Mouse (Mus musculus) heart, embryonic 14.5 days (tissue): ENCODE measurements around the gene Arl15. TPM values are rescaled to one million over a fixed set of nuclear protein-coding genes. Genes with fewer than 3 reads are reported as not detected.
A peak's percentile ranks its signal among the peaks of the same experiment; 100 is the strongest.

Source experiments
- ATAC-seq: fragments of 200-750 bp; cut with Nextera tagmentation; 2 replicates; pipeline ENCODE4 v1.8.0; 2017; ENCODE audit warnings: low read depth, moderate TSS enrichment; ENCODE audit not compliant: insufficient number of reproducible peaks, insufficient read depth, low FRiP score
- H3K27ac ChIP-seq, 2 experiments: fragments of 200-500 bp in 1 of 2; fragments of 300-500 bp in 1 of 2; sonication (generic) in 1 of 2; replicated peaks in 1 of 2; 2 replicates each; pipeline ENCODE4 v1.5.1; 2012 to 2014; ENCODE audit warnings: low read depth in 2 of 2, low read length in 2 of 2, control low read depth in 1 of 2, mild to moderate bottlenecking in 1 of 2, mixed read lengths in 1 of 2; ENCODE audit not compliant: control insufficient read depth in 1 of 2, insufficient read depth in 1 of 2
- H3K27me3 ChIP-seq: fragments of 300-500 bp; sonication (generic); 2 replicates; pipeline ENCODE4 v1.6.1; 2014; ENCODE audit warnings: mild to moderate bottlenecking, low read length, control low read depth; ENCODE audit not compliant: control insufficient read depth, insufficient read depth
- H3K36me3 ChIP-seq: fragments of 300-500 bp; sonication (generic); 2 replicates; pipeline ENCODE4 v1.6.1; 2014; ENCODE audit warnings: mild to moderate bottlenecking, control low read depth, low read length, mixed read lengths; ENCODE audit not compliant: control insufficient read depth, insufficient read depth
- H3K4me1 ChIP-seq, 2 experiments: fragments of 200-500 bp in 1 of 2; fragments of 300-500 bp in 1 of 2; sonication (generic) in 1 of 2; 2 replicates each; pipeline ENCODE4 v1.6.1; 2012 to 2014; ENCODE audit warnings: low read length in 2 of 2, control low read depth in 1 of 2, mixed read lengths in 1 of 2; ENCODE audit not compliant: control insufficient read depth in 2 of 2, insufficient read depth in 2 of 2
- H3K4me2 ChIP-seq: fragments of 300-500 bp; sonication (generic); 2 replicates; pipeline ENCODE4 v1.6.1; 2014; ENCODE audit warnings: mild to moderate bottlenecking, low read length
- H3K4me3 ChIP-seq, 2 experiments: fragments of 200-500 bp in 1 of 2; fragments of 300-500 bp in 1 of 2; sonication (generic) in 1 of 2; 2 replicates each; pipeline ENCODE4 v1.5.1; 2012 to 2014; ENCODE audit warnings: low read length in 2 of 2, mild to moderate bottlenecking in 2 of 2, control low read depth in 1 of 2, low read depth in 1 of 2, moderate library complexity in 1 of 2; ENCODE audit not compliant: control insufficient read depth in 1 of 2, insufficient read depth in 1 of 2
- H3K9ac ChIP-seq: fragments of 300-500 bp; sonication (generic); 2 replicates; pipeline ENCODE4 v1.6.1; 2014; ENCODE audit warnings: mild to moderate bottlenecking, low read length
- H3K9me3 ChIP-seq: fragments of 300-500 bp; sonication (generic); 2 replicates; pipeline ENCODE4 v1.6.1; 2016; ENCODE audit warnings: low read length, control low read depth; ENCODE audit not compliant: control insufficient read depth
- WGBS: fragments of 180-500 bp; shearing (Covaris S2); extraction: QIAGEN DNeasy Blood & Tissue Kit; methylation state at CpG from one replicate; pipeline ENCODE4 v1.1.7; 2014; 5-methylcytosine and 5-hydroxymethylcytosine counted together
- polyA plus RNA-seq: library from polyadenylated mRNA; unstranded; fragments of >200 nt; fragmentation: Nextera tagmentation; extraction: Ambion mirVana; gene quantifications from 2 replicates; pipeline ENCODE4 v1.2.1, GENCODE M21; 2014

Gene Arl15
- polyA plus RNA-seq, 1 experiment from 2014 or later = 8.3 TPM

DNA sequence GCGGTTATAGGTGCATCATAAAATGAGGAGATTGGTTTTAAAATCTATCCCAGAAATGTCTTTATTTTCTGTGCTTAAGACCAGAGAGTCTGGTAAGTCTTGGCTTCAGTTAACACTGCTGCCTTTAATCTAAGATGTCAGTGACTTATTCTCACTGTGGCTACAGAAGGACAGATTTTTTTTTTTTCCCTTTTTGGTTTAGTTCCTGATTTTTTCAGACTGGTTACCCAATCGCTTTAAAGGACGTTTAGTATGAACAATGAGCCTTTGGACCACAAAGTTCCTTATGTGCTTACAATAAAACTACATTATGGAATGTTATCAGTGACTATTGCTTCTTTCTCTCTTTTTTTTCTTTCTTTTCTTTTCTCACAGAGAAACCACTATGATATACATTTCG lies 81.4 kb downstream of the Arl15 start:
- Histone ChIP-seq H3K27ac (no peak overlapping the region), H3K9ac (no peak overlapping the region), H3K36me3 (no peaks in the 10 kb centered on the region), H3K9me3 (no peaks in the 10 kb centered on the region), H3K4me1 (peaks cover 17 to 22% of the 10 kb centered on the region in 2 experiments), H3K4me2 (no peak overlapping the region), H3K4me3 (no peak overlapping the region), H3K27me3 (no peaks in the 10 kb centered on the region)
- 83% methylated on average over 4 of the region's 4 CpGs for WGBS
- no peak for ATAC-seq

GRCm38 (mm10) chr13:113877420-113877819 lies 83.1 kb downstream of the Arl15 start:
- H3K4me1 ChIP-seq = peaks cover 11 to 15% of the 10 kb centered on the region in 2 experiments
- ATAC-seq = no peak
- no peaks in the 10 kb centered on the region for H3K9me3 ChIP-seq
- no peaks in the 10 kb centered on the region for H3K36me3 ChIP-seq
- no peak overlapping the region for H3K4me3 ChIP-seq
- no peak overlapping the region for H3K27ac ChIP-seq
- no peaks in the 10 kb centered on the region for H3K27me3 ChIP-seq
- H3K9ac ChIP-seq = no peak overlapping the region
- 12% methylated on average over 5 of the region's 5 CpGs for WGBS
- H3K4me2 ChIP-seq = no peak overlapping the region

GRCm38 (mm10) chr13:113878571-113878970 lies 84.3 kb downstream of the Arl15 start:
- 87% methylated on average over 12 of the region's 12 CpGs for WGBS
- no peaks in the 10 kb centered on the region for H3K9me3 ChIP-seq

GRCm38 (mm10) chr13:113879651-113880327 lies 85.5 kb downstream of the Arl15 start:
- no peak overlapping the region for H3K9ac ChIP-seq
- no peaks in the 10 kb centered on the region for H3K9me3 ChIP-seq
- peaks cover 8 to 13% of the 10 kb centered on the region in 2 experiments for H3K4me1 ChIP-seq
- H3K27ac ChIP-seq = no peak overlapping the region
- no peak overlapping the region for H3K4me3 ChIP-seq
- 62% methylated on average over 20 of the region's 20 CpGs for WGBS
- no peaks in the 10 kb centered on the region for H3K36me3 ChIP-seq
- H3K4me2 ChIP-seq = peak overlapping the region; percentile 55
- ATAC-seq = no peak
- no peaks in the 10 kb centered on the region for H3K27me3 ChIP-seq

More at GRCm38 (mm10) chr13:113878571-113878970, 84.3 kb downstream of the Arl15 start:
- Histone ChIP-seq H3K4me2 (no peak overlapping the region), H3K4me1 (peaks cover 9 to 13% of the 10 kb centered on the region in 2 experiments), H3K9ac (no peak overlapping the region), H3K27ac (no peak overlapping the region), H3K36me3 (no peaks in the 10 kb centered on the region), H3K27me3 (no peaks in the 10 kb centered on the region), H3K4me3 (no peak overlapping the region)
- ATAC-seq = no peak

GRCm38 (mm10) chr13:113880564-113881171 lies 86.4 kb downstream of the Arl15 start:
- Histone ChIP-seq H3K27ac (no peak overlapping the region), H3K9me3 (no peaks in the 10 kb centered on the region), H3K4me2 (peak overlapping the region; percentile 55), H3K9ac (no peak overlapping the region), H3K4me3 (peak overlapping the region; percentile 12 to 15; a peak in 1 of 4 replicates), H3K27me3 (no peaks in the 10 kb centered on the region), H3K4me1 (peaks cover 8 to 13% of the 10 kb centered on the region in 2 experiments), H3K36me3 (no peaks in the 10 kb centered on the region)
- 23% methylated on average over 19 of the region's 19 CpGs for WGBS
- ATAC-seq = no peak

DNA sequence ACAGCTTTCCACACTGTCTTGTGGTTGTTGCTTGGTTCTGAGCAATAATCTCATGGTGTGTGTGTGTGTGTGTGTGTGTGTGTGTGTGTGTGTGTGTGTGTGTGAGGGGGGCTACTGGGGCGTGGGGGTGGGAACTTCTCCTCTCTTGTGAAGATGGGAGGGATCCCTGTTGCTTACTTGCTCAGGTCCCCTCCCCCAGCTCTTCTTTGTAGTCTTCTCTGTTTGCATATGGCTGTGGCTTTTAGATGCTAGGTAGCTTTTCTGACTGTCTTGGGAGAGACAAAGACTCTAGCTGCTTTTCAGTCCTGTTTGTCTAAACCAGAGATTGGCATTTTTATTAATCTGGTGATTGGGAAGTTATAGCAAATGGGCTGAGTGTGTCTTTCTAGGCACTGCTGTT lies 88.7 kb downstream of the Arl15 start:
- Histone ChIP-seq H3K27ac (no peak overlapping the region), H3K9me3 (no peaks in the 10 kb centered on the region), H3K4me2 (no peak overlapping the region), H3K36me3 (no peaks in the 10 kb centered on the region), H3K9ac (no peak overlapping the region), H3K4me1 (peaks cover 14 to 17% of the 10 kb centered on the region in 2 experiments), H3K4me3 (no peak overlapping the region), H3K27me3 (no peaks in the 10 kb centered on the region)
- 33% methylated on average over 1 of the region's 1 CpGs for WGBS
- no peak for ATAC-seq

GRCm38 (mm10) chr13:113887090-113887489 lies 92.8 kb downstream of the Arl15 start:
- H3K4me1 ChIP-seq = peaks cover 4 to 6% of the 10 kb centered on the region in 2 experiments; a peak in 2 of 4 replicates
- 64% methylated on average over 6 of the region's 6 CpGs for WGBS

More at GRCm38 (mm10) chr13:113887090-113887489, 92.8 kb downstream of the Arl15 start:
- ATAC-seq = no peak
- H3K27me3 ChIP-seq = no peaks in the 10 kb centered on the region
- no peaks in the 10 kb centered on the region for H3K36me3 ChIP-seq
- H3K4me3 ChIP-seq = no peak overlapping the region
- H3K9ac ChIP-seq = no peak overlapping the region
- no peak overlapping the region for H3K4me2 ChIP-seq
- no peak overlapping the region for H3K27ac ChIP-seq
- no peaks in the 10 kb centered on the region for H3K9me3 ChIP-seq
